Mouse (Mus musculus): ENCODE data around the gene Pcsk6.

Pcsk6 gene

GRCm38 (mm10) chr7:65940988-65941387, 79.5 kb downstream of the Pcsk6 start:
- no peak for DNase-seq (ENCODE audit: low spot score in 2 of 2)

GRCm38 (mm10) chr7:65945342-65945993, 83.9 kb downstream of the Pcsk6 start:
- DNase-seq (ENCODE audit: low spot score in 2 of 2): no peak

- no peak for DNase-seq (ENCODE audit: low spot score in 2 of 2)
Measured at GRCm38 (mm10) chr7:65946397-65946796, 84.9 kb downstream of the Pcsk6 start.

DNA sequence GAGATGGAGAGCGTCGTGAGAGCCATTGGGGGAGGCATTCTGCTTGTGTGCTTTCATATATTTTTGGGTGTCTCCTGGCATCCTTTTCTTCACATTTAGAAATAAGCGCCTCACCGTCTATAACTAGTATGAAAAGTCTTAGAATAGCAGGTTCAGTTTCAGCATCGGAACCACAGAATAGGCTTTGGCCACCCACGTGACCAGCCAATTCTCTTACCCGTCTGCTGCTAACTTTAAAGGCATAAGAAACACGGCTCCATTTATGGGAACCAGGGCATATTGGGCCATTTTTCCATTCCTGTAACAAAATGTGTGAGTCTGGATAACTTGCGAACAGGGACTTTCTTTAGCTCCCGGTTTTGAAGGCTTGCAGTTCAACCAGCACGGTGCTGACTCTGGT, 87.4 kb downstream of the Pcsk6 start:
- DNase-seq (ENCODE audit: low spot score in 2 of 2): no peak

DNA sequence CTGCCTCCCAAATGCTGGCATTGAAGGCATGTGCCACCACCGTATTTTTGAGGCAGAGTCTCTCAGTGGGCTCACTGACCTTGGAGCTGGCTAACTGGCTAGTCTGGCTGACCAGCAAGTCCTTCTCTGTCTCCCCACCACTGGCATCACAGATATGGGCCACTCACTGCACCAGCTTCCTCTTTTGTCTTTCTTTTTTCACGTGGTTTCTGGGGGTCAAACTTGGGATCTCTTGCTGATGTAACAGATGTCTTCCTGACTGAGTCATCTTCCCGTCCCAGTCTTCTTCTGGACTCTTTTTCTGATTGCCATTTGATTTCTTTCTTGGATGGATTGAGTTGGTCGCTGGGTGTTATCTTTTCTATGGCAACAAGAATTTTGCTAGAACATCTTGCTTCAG, 93.0 kb downstream of the Pcsk6 start:
- DNase-seq (ENCODE audit: low spot score in 2 of 2): no peak

GRCm38 (mm10) chr7:65955304-65956220, 94.0 kb downstream of the Pcsk6 start:
- DNase-seq (ENCODE audit: low spot score in 2 of 2): peak in 1 of 2 experiments; percentile 13

DNA sequence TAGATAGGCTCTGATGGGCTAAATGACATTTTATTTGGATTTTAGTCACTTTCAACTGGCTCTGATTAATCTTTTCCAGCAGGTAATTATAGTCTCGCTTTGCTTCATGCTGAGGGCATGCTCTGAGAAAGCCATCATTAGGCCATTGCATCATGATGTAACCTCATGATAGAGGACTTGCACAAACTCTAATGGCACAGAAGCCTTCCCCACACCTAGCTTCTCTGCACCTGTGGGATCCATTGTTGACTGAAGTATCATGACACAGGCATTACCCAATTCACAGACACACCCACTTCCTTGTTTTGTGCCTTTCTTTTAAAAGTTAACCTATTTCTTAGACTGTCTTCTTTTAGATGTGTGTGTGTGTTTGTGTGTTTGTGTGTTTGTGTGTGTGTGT, 95.7 kb downstream of the Pcsk6 start:
- DNase-seq (ENCODE audit: low spot score in 2 of 2): no peak

DNA sequence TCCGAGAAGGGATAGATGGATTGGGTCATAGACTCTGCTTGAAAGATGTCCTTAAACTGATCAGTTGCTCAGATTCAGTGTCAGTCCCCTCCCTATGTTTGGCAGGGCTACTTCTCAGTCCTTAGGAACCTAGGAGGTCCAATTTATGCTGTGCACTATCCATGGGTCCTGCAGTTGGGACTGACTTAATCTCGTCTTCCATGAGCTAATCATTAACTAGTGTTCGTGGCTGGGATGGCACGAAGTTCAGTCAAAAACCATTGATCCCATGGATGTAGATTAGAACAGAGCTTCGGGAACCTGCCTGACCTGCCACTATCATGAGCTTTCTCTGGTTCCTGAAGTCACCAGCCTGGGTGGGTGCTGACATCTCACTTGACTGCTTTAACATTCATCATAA, 96.6 kb downstream of the Pcsk6 start:
- no peak for DNase-seq (ENCODE audit: low spot score in 2 of 2)

- DNase-seq (ENCODE audit: low spot score in 2 of 2): no peak
Measured at GRCm38 (mm10) chr7:65959221-65959924, 97.8 kb downstream of the Pcsk6 start.

GRCm38 (mm10) chr7:65962611-65963010, 101.1 kb downstream of the Pcsk6 start:
- no peak for DNase-seq (ENCODE audit: low spot score in 2 of 2)

DNA sequence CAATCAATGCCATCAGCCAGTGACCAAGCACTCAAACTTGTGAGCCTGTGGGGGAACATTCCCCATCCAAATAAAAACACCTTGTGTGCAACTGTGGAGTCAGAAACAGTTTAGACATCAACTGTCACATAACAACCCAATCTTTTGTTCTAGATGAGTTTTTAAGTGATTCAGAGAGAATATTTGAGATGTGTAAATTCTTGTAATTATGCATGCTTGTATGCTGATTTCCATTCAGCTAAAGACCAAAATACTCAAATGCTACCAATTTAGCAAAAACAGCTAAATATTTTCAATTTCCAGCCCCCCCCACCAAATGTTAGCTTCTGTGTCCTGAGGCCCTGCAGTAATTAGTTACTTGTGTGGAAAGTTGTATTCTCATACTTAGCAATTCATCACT, 102.9 kb downstream of the Pcsk6 start:
- DNase-seq (ENCODE audit: low spot score in 2 of 2): no peak

- no peak for DNase-seq (ENCODE audit: low spot score in 2 of 2)
Measured at GRCm38 (mm10) chr7:65971301-65971700, 109.8 kb downstream of the Pcsk6 start.

- DNase-seq (ENCODE audit: low spot score in 2 of 2): no peak
Measured at GRCm38 (mm10) chr7:65977286-65977685, 115.8 kb downstream of the Pcsk6 start.

- DNase-seq (ENCODE audit: low spot score in 2 of 2): no peak
Measured at GRCm38 (mm10) chr7:65977977-65978376, 116.4 kb downstream of the Pcsk6 start.

DNA sequence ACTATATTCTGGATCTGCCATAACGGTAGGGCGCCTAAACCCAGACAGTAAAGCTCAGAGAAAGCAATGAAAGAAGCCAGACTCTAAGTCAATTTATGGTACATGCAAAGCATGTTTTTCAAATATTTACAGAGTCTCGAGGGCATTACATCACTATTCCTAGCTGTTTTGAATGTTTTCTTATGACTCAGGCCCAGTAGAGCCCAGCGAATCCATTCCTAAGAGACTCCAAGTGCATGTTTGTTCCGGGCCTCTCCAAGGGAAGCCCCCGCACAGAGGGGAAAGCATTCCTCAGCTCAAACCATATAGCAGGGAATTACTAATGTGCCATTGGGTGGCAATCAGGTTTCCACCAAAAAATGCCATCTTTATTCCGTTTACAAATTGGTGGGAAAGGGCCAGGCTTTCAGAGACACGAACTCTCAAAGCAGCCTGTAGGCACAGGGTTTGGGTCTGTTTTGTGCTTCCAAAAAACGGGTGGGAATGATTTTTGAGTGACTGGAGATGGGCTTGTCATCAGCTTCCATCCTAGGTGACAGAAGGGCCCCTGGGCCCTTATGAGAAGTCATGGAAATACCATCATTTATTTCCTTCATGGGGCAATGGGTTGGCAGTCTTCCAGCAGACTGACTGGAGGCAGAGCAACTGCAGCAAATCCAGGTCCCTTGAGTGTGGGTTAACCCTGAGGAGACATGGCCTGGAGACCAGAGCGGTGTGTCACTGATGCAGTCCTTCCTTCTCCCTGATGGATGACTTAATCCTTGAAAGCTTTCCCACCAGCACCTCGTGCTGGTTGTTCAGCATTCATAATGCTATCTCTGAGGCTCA, 117.7 kb downstream of the Pcsk6 start:
- DNase-seq (ENCODE audit: low spot score in 2 of 2): no peak

- no peak for DNase-seq (ENCODE audit: low spot score in 2 of 2)
Measured at GRCm38 (mm10) chr7:65980000-65980399, 118.5 kb downstream of the Pcsk6 start.

- no peak for DNase-seq (ENCODE audit: low spot score in 2 of 2)
Measured at GRCm38 (mm10) chr7:65982057-65982456, 120.5 kb downstream of the Pcsk6 start.

- no peak for DNase-seq (ENCODE audit: low spot score in 2 of 2)
Measured at GRCm38 (mm10) chr7:65988249-65988648, 126.7 kb downstream of the Pcsk6 start.

- DNase-seq (ENCODE audit: low spot score in 2 of 2): no peak
Measured at GRCm38 (mm10) chr7:65988709-65989108, 127.2 kb downstream of the Pcsk6 start.

- DNase-seq (ENCODE audit: low spot score in 2 of 2): no peak
Measured at GRCm38 (mm10) chr7:65992329-65992728, 130.8 kb downstream of the Pcsk6 start.

- DNase-seq (ENCODE audit: low spot score in 2 of 2): no peak
Measured at GRCm38 (mm10) chr7:65993410-65993809, 131.9 kb downstream of the Pcsk6 start.

All from urinary bladder, adult 18-20 months (tissue).